In the genomic region with DNA sequence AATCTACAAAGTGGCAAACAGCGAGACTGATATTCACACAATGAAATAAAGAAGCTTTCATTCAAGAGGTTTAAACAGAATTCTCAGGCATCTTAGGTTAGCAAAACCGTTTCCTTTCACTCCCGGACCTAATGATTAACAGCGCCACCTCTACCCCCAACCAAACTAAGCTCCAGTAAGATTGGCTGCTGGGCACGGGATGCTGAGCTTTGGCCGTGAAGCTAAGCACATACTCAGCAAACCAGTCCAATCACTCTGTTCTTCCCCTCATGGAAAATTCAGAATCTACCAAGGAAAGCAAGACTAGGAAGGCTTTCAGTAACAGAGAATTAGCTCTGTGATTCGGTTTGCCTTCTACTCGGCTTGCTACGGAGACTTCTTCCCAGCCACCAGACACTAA, we compare ENCODE assay signal across 30 mouse cellular contexts. TPM values are rescaled to one million over a fixed set of nuclear protein-coding genes. Genes with fewer than 3 reads are reported as not detected.
DNase-seq lines count a peak whose midpoint lies in the region; ATAC-seq and TF ChIP-seq lines count a peak whose summit lies in the region.
"Had no signal": no experiment of that assay in that cellular context is flagged by ENCODE, and none has a peak within 500 bp of the region (broad histone marks: within the 10 kb centered on the region; RNA-seq: fewer than 3 reads in every experiment).

No protein-coding gene starts in this region.

- no peaks in the 10 kb centered on the region for H3K27me3 ChIP-seq in kidney, embryonic 14.5 days (ENCODE audit: control insufficient read depth, insufficient read depth, low read length)
- H3K27me3 ChIP-seq in kidney, embryonic 15.5 days: no peaks in the 10 kb centered on the region
- no peaks in the 10 kb centered on the region for H3K27me3 ChIP-seq in forebrain, postnatal 0 days (ENCODE audit: insufficient read depth, low read length)
- H3K27me3 ChIP-seq: forebrain, embryonic 13.5 days; midbrain, embryonic 13.5 days had no signal

- H3K9ac ChIP-seq in kidney, embryonic 14.5 days (ENCODE audit: low read depth, low read length): no peak overlapping the region
- H3K9ac ChIP-seq in kidney, embryonic 15.5 days: no peak overlapping the region
- H3K9ac ChIP-seq in forebrain, postnatal 0 days: no peak overlapping the region
- H3K9ac ChIP-seq: forebrain, embryonic 13.5 days; heart, embryonic 13.5 days; midbrain, embryonic 13.5 days had no signal

- H3K4me3 ChIP-seq in kidney, embryonic 14.5 days (ENCODE audit: low read length): no peak overlapping the region
- no peak overlapping the region for H3K4me3 ChIP-seq in kidney, embryonic 15.5 days (replicated peaks)
- H3K4me3 ChIP-seq in forebrain, postnatal 0 days (ENCODE audit: low read depth, low read length): no peak overlapping the region
- H3K4me3 ChIP-seq: forebrain, embryonic 13.5 days; heart, adult 2 months; heart, embryonic 13.5 days; megakaryocyte, embryonic 14.5 days; midbrain, embryonic 13.5 days had no signal

- no peaks in the 10 kb centered on the region for H3K9me3 ChIP-seq in kidney, embryonic 14.5 days (ENCODE audit: control insufficient read depth, low read length)
- no peaks in the 10 kb centered on the region for H3K9me3 ChIP-seq in kidney, embryonic 15.5 days (replicated peaks)
- no peaks in the 10 kb centered on the region for H3K9me3 ChIP-seq in forebrain, postnatal 0 days (ENCODE audit: low read length)
- H3K9me3 ChIP-seq: forebrain, embryonic 13.5 days; heart, embryonic 13.5 days; midbrain, embryonic 13.5 days had no signal

- 53% methylated on average over 9 of the region's 9 CpGs for WGBS in kidney, embryonic 14.5 days
- WGBS in kidney, embryonic 15.5 days: 56% methylated on average over 9 of the region's 9 CpGs
- WGBS in forebrain, postnatal 0 days: 74% methylated on average over 9 of the region's 9 CpGs

- H3K4me1 ChIP-seq in kidney, embryonic 14.5 days (ENCODE audit: control insufficient read depth, insufficient read depth, low read length): peaks cover 6% of the 10 kb centered on the region; the same call in 1 of the 2 replicates
- H3K4me1 ChIP-seq in kidney, embryonic 15.5 days: peaks cover 33% of the 10 kb centered on the region
- H3K4me1 ChIP-seq in forebrain, postnatal 0 days (ENCODE audit: insufficient read depth): no peaks in the 10 kb centered on the region
- H3K4me1 ChIP-seq: forebrain, embryonic 13.5 days; megakaryocyte, embryonic 14.5 days; midbrain, embryonic 13.5 days had no signal

- no peaks in the 10 kb centered on the region for H3K36me3 ChIP-seq in kidney, embryonic 14.5 days (ENCODE audit: control insufficient read depth, insufficient read depth, low read length)
- H3K36me3 ChIP-seq in kidney, embryonic 15.5 days: no peaks in the 10 kb centered on the region
- no peaks in the 10 kb centered on the region for H3K36me3 ChIP-seq in forebrain, postnatal 0 days (ENCODE audit: insufficient read depth)
- H3K36me3 ChIP-seq: heart, embryonic 13.5 days; midbrain, embryonic 13.5 days had no signal

- DNase-seq in kidney, adult 11 months: peak; percentile 27
- DNase-seq in kidney, postnatal 36 days: peak; percentile 54 to 63
- DNase-seq in adrenal gland, adult (ENCODE audit: inconsistent age in 2 of 2, low spot score in 1 of 2): no peak
- DNase-seq in layer of hippocampus, postnatal 10 days (ENCODE audit: low spot score in 2 of 2): no peak
- DNase-seq in forebrain, postnatal 0 days: no peak
- DNase-seq: adrenal gland, postnatal 25 days; cerebellum, adult 9-10 months; heart, adult 2 months; heart, postnatal 14 days; lung, adult 18-20 months; retina, postnatal 1 day; right cerebral cortex, postnatal 25 days; thymus, adult 18-20 months; thymus, postnatal 36 days had no signal

- no peak overlapping the region for H3K4me2 ChIP-seq in kidney, embryonic 14.5 days (replicated peaks; ENCODE audit: low read depth, low read length)
- H3K4me2 ChIP-seq in kidney, embryonic 15.5 days: peak overlapping the region; percentile 14; the same call in 1 of the 2 replicates
- H3K4me2 ChIP-seq in forebrain, postnatal 0 days (ENCODE audit: low read depth): no peak overlapping the region
- H3K4me2 ChIP-seq: forebrain, embryonic 13.5 days; heart, embryonic 13.5 days; liver, embryonic 11.5 days; midbrain, embryonic 13.5 days had no signal

- no peak overlapping the region for H3K27ac ChIP-seq in kidney, embryonic 14.5 days (ENCODE audit: low read depth, low read length)
- H3K27ac ChIP-seq in kidney, embryonic 15.5 days: peak overlapping the region; percentile 80
- H3K27ac ChIP-seq in forebrain, postnatal 0 days (ENCODE audit: low read depth, low read length): no peak overlapping the region
- H3K27ac ChIP-seq: forebrain, embryonic 13.5 days; heart, adult 2 months; heart, embryonic 13.5 days; hindbrain, postnatal 0 days; midbrain, embryonic 13.5 days had no signal

- TF ChIP-seq CTCF in forebrain, postnatal 0 days (IDR thresholded peaks at IDR 0.05; ENCODE audit: low read depth): no peak

- ATAC-seq in kidney, embryonic 14.5 days (ENCODE audit: low FRiP score, low TSS enrichment): no peak
- no peak for ATAC-seq in kidney, embryonic 15.5 days (replicated peaks; ENCODE audit: low FRiP score)
- no peak for ATAC-seq in forebrain, postnatal 0 days
- ATAC-seq: CD4-positive, CD25-positive, alpha-beta regulatory T cell, adult 4 months; forebrain, embryonic 13.5 days; hindbrain, postnatal 0 days; midbrain, embryonic 13.5 days had no signal

RNA-seq across cellular contexts. Expression of gene Gcnt3, which starts 4.8 kb away (rescaled TPM):
- 1.3 and 1.5 TPM in 2 replicates for polyA plus RNA-seq in kidney, embryonic 14.5 days (2014; fragmentation: Nextera tagmentation; extraction: Ambion mirVana)
- 1.3 and 2.3 TPM in 2 replicates for polyA plus RNA-seq in kidney, embryonic 15.5 days (2015; fragmentation: Nextera tagmentation; extraction: Ambion mirVana)
- not detected for total RNA-seq in layer of hippocampus, postnatal 10 days (2021)
- total RNA-seq in forebrain, postnatal 0 days (2014; rRNA removed): not detected in 2 replicates
- not detected in 2 replicates for polyA plus RNA-seq in forebrain, postnatal 0 days (2015; fragmentation: Nextera tagmentation; extraction: Ambion mirVana)
- total RNA-seq: adrenal gland, postnatal 25 days; gastrocnemius, adult 8-10 months; heart, adult 2 months; heart, postnatal 14 days; hindbrain, postnatal 0 days; layer of hippocampus, postnatal 14 days; left cerebral cortex, adult 8-10 months had no signal
- polyA plus RNA-seq: brain, embryonic 14.5 days; CD4-positive, CD25-positive, alpha-beta regulatory T cell, adult 4 months; forebrain, embryonic 13.5 days; heart, adult 2 months; heart, embryonic 13.5 days; limb, embryonic 11.5 days; liver, embryonic 11.5 days; midbrain, embryonic 13.5 days; neural tube, embryonic 11.5 days; spleen, adult 2 months had no signal

RNA-seq across cellular contexts. Expression of gene Gtf2a2, which starts 20.7 kb away (rescaled TPM):
- polyA plus RNA-seq in kidney, embryonic 14.5 days (2014; fragmentation: Nextera tagmentation; extraction: Ambion mirVana): 214 and 254 TPM in 2 replicates
- 183 and 204 TPM in 2 replicates for polyA plus RNA-seq in kidney, embryonic 15.5 days (2015; fragmentation: Nextera tagmentation; extraction: Ambion mirVana)
- 10 to 100 TPM; 71.6 to 73.5 TPM for total RNA-seq in layer of hippocampus, postnatal 10 days (2021)
- total RNA-seq in forebrain, postnatal 0 days (2014; rRNA removed): 139 and 206 TPM in 2 replicates
- polyA plus RNA-seq in forebrain, postnatal 0 days (2015; fragmentation: Nextera tagmentation; extraction: Ambion mirVana): 257 and 317 TPM in 2 replicates

RNA-seq across cellular contexts. Expression of gene Bnip2, which starts 43.8 kb away (rescaled TPM):
- polyA plus RNA-seq in kidney, embryonic 14.5 days (2014; fragmentation: Nextera tagmentation; extraction: Ambion mirVana): 96.5 and 124 TPM in 2 replicates
- polyA plus RNA-seq in kidney, embryonic 15.5 days (2015; fragmentation: Nextera tagmentation; extraction: Ambion mirVana): 101 and 105 TPM in 2 replicates
- 10 to 100 TPM; 39.5 to 47.6 TPM for total RNA-seq in layer of hippocampus, postnatal 10 days (2021)
- total RNA-seq in forebrain, postnatal 0 days (2014; rRNA removed): 69.4 and 75.0 TPM in 2 replicates
- polyA plus RNA-seq in forebrain, postnatal 0 days (2015; fragmentation: Nextera tagmentation; extraction: Ambion mirVana): 48.5 and 53.2 TPM in 2 replicates

Comparison
In these comparisons a context has a peak if more than half of its experiments do, and no peak if none do; other contexts are left out.
1. DNase-seq: peak in kidney, adult 11 months (single experiment) and kidney, postnatal 36 days (2 of 2); none in adrenal gland, adult (0 of 2), layer of hippocampus, postnatal 10 days (0 of 2) and forebrain, postnatal 0 days (single experiment).